Mouse (Mus musculus) kidney, adult 2 months (tissue): ENCODE measurements around the gene Gadd45g.

Source experiments
- CTCF ChIP-seq: fragments of 200-500 bp; conservative IDR thresholded peaks from 2 replicates; pipeline ENCODE4 v1.5.1; 2011; ENCODE audit warnings: low read depth, mild to moderate bottlenecking, control low read depth, low read length, moderate library complexity, mixed read lengths; ENCODE audit not compliant: insufficient read depth, insufficient read length
- POLR2A ChIP-seq: fragments of 200-500 bp; IDR thresholded peaks from one replicate; pipeline ENCODE4 v1.6.1; 2011; ENCODE audit warnings: low read depth, low read length, control low read depth

DNA sequence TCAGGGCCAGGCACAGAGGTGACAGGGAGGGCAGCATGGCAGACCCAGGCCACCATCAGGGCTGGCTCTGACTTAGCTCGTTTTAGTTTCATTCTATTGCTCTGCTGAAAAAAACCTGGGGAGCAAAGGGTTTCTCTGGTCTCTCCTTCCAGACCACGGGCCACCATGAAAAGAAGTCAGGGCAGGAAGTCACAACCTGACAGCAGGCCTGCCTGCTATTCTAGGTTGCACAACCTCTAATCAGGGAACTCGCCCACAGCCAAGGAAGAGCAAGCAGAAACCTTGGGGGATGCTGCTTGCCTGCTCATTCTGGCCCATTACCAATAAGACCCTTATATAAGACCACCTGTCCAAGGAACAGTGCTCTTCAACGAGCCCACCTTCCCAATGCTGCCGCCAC, 9.1 kb downstream of the Gadd45g start:
- no peak for TF ChIP-seq POLR2A
- no peak for TF ChIP-seq CTCF
